Mouse (Mus musculus): ENCODE data around the gene Rbm28.
A peak's percentile ranks its signal among the peaks of the same experiment; 100 is the strongest.
"Not testable (repeated sequence)": the region's sequence is repeated elsewhere in the genome, so short reads cannot be mapped to it uniquely, and the experiment has no call there.

Rbm28 gene

DNA sequence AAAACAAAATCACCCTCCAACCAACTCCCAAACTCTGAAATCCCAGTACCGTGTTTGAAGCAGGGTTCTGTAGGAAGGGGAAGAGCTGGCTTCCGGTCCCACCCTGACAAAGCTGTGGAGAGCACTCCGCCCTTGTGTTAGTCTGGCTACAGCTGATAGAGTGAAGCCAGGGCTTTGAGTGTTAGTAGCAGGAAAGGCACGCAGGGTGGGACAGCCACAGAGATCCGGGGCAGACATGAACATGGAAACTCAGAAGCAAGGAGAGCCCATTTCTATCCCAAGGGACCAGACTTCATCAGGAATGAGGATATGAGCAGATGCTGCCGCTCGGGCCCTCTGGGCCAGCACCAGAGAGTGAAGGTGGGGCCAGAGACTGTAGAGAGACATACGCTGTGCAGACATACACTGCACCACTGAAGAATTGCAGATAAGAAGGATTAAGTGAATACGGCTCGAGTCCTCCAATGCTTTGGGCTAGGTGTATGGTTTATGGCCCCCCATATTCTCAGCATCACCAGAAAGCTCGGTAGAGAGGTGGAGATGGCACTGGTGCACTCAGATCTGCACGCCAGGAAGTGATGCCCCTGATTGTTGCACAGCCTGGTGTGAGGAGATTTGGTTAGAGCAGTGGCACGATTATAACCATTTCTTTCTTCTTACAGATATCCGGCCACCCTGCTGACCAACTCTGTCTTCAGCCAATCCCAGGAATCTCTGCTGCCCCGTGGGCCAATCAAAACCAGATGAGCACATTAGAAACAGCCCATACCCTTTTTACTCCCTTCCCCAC, 29.4 kb upstream of the Rbm28 start:
- no peak for DNase-seq (ENCODE audit: low spot score)

DNA sequence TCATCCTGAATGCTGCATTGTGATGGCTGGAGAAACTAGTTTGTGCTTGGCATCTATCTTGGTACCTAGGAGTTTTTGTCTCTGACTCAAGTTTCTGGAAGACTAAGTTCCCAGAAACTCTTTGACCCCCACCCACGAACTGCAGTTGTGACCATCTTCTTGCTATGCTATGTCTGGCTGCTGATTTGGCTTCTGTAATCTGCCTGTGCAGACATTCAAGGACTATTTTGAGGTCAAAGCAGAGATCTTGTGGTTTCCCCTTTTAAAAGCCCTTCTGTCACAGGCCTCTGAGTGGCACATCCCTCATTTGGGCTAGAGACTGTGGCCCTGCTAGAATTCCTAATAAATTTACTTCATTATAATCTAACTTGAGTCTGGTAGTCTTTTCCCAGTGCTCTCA, 23.1 kb upstream of the Rbm28 start:
- DNase-seq (ENCODE audit: low spot score): no peak

DNA sequence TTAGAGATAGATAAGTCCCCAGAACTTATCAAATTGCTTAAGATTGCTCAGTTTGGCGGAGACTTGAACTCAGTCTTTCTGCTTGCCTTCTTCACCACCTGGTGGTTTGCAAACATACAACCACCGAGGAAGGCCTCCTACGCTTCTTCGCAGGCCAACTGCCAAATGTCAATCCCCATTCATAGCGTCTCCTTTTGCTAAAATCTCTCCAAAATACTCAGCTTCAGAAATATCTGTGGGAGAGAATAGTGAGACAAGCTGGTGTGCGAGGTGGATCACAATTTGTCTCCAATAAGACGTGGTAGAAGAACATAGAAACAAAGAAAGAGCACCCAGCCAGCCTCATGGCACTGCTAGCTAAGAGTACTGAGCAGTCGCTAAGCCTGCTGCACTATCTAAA, 15.0 kb upstream of the Rbm28 start:
- no peak for DNase-seq (ENCODE audit: low spot score)

DNA sequence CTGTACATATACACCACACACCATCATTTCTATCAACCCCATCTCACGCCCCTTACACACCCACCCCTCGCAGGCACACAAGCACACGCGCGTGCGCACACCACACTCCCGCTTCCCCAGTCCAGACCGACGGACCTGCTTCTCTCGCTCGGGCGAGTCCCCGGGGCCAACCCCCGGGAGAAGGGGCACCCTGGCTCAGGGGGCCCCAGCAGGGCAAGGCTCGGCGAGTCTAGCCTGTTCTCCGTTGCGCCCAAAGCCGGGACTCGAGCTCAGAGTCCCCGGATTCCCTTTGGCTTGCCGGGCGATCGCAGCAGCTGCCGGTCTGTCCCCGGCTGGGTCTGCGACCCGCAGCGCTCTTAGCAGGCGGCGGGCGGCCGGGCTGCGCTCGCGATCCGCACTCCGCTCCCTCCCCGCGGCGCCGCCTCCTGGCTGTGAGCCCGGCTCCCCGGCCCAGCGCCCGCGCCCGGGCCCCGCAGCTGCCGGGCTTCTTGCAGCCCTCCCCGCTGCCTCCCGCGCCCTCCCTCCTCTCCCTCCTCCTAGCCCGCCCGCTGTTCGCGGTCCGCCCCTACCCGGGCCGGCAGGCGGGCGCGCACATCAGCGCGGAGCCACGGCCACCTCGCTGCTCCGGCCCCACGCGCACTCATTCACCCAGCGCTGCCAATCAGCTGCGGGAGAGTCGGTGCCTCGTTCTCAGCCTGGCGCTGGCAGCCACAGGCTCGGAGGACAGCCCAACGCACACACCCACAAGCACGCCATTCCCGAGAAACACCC, 14.3 kb upstream of the Rbm28 start, which contains the start of gene Prrt4:
TSS of gene Prrt4 (minus strand) at position 697 of the 771 bp plus-strand sequence.
- no peak for DNase-seq (ENCODE audit: low spot score)

DNA sequence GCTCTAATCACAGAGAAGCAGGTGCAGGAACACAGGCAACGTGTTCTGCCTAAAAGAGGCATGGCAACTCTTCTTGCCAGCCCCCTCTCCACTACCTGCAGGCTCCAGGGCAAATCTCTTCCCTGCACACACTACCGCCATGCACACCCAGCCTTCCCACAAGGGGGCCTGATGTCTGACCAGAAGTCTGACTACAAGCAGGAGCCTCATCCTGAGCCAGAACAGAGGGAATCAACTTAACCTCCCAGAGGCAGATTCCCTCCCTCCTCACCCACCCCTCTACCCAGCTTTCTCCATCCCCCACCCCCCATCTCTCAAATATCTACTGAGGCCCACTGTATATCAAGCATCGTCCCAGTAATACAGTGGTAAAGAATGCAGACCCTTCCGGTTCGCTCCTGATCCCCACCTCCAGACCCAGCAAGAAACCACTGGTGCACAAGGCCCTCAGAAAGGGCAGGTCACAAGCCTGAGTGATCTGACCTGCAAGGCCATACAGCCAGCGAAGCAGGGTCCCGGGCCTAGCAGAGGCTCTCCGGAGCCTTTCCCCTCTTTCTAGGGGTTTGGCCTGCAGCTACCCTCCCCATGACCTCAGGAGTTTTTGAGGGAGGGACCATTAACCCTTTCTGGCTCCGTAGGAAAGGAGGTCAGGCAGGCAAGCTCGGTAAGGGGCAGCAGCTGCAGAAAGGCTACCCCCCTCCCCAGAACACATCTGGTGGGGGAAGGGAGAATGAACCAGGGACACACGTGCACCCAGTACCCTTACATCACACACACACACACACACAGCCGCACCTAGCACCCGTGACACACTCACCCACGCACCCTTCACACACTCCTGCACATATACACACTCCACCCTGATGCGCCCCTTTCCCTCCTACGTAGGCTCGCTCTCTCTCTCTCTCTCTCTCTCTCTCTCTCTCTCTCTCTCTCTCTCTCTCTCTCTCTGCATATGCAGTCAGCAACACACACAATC, 13.4 kb upstream of the Rbm28 start:
- no peak for DNase-seq (ENCODE audit: low spot score)

DNA sequence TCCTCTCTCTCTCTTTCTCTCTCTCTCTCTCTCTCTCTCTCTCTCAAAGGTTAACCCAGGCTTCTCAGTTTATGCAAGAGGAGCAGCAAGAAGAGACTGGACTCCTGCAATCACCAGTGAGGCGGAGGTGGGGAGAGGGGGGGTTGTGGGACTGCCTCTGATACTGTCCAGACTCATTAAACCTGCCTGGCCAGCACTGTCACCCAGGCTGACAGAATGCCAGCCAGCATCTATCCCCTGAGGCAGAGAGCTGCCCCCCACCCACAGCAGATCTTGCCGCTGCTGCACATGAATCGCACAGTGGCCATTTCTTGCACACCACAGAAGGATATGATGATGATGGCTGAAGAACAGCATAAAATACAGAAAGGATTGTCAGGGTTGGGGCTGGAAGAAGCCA, 10.3 kb upstream of the Rbm28 start:
- DNase-seq (ENCODE audit: low spot score): no peak

DNA sequence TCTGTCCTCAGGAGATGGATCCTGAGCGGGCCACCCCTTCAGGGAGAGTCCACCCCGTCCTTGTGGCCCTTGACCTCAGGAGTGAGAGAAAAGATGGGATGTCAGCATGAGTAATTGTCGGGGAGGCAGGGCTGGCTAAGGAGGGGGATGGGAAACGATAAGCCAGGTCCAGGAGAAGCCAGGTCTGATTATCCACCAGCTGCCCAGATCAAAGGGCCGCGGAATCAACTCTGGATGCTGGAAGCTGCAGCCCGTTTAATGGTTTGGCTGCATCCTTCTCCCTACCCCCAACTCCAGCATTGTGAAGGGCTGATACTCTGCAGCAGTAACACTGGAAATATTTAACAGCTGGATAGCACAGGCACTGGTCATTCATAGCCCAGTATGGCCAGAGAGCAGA, 9.6 kb upstream of the Rbm28 start:
- DNase-seq (ENCODE audit: low spot score): no peak

DNA sequence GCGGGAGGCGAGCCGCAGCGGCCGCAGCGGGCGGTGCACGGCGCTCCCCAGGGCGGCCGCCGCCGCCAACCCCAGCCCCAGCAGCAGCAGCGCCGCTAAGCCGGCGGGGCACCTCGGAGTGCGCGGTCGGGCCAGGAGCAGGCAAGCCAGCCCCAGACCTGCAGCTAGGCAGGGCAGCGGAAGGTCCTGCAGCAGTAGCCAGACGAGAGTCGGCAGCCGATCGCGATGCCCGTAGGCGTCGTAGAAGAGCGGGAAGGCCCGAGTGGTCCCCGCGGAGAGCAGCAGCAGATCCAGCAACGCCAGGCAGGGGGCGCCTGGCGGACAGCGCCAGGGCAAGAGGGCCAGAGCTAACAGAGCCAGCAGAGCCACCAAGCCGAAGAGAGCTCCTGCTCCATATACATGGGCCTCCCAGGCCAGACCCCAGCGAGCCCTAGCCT, 6.2 kb upstream of the Rbm28 start:
- peak; percentile 79 for DNase-seq (ENCODE audit: low spot score)

DNA sequence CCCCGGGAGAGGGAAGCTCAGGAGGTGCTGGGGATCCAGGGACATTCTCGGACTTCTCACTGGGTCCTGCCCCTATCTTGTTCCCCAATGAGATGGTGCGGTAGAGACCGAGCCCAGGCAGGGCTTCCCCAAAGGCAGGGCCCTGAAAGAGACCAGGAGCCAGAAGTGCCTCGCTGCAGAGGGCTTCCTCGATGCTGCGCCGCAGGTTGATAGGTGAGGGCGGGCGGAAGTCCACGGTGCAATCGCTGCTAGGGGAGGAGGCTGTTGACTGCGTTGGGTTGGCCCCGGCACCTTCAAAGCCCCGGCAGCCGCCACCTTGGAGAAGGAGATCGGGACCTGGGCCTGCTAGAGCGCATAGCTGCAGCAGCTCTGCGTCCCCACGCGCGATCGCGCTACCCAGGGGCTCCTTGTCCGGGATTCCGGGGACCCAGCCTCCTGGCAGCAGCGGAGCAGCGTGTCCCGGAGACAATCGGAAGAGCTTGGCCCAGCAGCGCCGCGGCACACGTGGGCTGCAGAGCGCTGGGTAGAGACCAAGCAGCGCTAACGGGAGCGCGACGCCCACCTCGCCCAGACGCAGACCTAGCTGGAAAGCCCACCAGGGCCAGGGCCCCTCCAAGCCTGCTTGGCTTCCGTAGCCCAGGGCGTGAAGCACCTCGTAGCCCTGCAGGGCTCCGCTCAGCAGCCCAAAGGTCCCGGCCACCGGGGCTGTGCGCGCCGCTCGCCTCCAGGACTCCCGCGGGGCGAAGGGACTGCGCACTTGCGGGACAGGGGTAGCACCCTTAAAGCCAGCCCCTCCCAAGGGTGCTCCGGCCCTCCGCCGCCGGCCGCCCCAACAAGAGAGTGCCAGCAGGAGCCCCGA, 5.5 kb upstream of the Rbm28 start:
- peak; percentile 32 for DNase-seq (ENCODE audit: low spot score)

DNA sequence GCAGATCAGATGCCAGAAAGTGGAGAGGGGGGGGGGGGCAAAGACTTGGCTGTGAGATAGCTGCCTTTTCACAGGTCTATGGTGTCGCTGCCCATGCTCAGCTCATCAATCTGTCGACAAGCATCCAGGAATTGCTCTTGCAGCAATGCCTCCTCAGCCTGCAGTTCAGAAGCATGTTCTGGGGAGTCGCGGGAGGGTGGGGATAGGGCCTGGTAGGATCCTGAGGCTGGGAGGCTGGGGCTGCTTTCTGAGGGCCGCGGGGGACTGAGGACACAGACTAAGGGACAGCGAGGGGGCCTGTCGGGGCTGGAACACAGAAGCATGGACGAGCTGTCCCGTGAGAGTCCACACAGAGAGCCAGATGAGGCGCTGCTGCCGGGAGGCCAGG, 4.9 kb upstream of the Rbm28 start:
- no peak for DNase-seq (ENCODE audit: low spot score)

DNA sequence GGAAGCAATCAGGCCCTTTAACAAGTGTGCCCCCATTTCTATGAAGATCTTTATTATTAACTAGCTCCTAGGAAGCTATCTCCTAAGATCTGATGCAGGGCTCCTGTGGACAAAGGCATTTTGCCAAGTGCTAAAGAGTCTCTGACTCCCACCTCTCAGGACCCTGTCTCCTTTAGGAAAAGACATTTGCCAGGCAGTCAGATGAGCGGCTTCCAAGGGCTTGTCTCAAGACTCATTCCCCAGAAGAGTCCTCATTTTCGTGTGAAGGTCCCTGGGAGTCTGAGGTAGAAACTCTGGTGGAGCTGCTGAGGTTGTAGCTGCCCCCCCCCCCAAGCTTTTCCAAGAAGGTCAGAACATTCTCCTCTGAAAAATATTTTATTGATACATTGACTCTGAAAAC, 4.1 kb upstream of the Rbm28 start:
- DNase-seq (ENCODE audit: low spot score): no peak

DNA sequence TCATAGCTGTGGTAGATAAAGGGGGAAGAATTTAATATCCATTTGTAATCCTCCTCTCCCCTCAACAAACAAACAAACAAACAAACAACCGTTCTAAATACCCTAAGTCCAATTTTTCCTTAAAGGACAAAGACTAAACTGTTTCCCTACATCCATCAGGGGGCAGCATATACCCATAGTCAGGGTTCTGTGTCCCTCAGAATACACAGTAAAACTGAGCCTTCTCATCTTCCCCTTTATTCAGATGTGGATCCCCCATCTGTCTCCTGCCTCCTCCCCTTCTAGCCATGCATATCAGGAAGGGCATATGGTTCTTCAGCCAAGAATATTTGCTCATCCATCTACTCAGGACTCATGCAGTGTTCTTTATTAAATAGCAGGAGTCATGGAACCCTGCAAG, 1.4 kb upstream of the Rbm28 start:
- DNase-seq (ENCODE audit: low spot score): no peak

DNA sequence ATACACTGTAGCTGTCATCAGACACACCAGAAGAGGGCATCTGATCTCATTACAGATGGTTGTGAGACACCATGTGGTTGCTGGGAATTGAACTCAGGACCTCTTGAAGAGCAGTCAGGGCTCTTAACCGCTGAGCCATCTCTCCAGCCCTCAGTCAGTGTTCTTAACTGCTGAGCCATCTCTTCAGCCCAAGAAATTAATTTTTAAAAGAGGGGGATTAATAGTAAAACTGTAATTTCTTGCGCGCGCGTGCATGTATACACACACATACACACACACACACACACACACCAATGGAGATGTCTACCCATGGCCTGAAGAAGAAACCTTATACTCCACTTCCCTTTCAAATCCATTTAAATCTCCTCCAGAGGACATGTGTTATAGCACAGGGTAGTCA, 3.5 kb downstream of the Rbm28 start:
- not testable (repeated sequence) for DNase-seq (ENCODE audit: low spot score)

DNA sequence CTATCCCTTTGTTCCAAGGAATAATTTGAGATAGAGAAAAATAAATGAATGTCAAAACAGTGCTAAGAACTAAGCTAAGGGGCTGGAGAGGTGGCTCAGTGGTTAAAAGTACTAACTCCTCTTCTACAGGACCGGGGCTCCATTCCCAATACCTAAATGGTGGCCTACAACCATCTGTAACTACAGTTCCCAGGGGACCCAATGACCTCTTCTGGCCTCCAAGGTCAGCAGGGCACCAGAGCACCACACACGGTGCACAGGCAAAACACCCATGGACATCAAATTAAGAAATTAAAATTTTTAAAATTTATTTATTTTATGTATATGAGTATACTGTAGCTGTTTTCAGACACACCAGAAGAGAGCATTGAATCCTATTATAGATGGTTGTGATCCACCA, 4.0 kb downstream of the Rbm28 start:
- DNase-seq (ENCODE audit: low spot score): no peak

DNA sequence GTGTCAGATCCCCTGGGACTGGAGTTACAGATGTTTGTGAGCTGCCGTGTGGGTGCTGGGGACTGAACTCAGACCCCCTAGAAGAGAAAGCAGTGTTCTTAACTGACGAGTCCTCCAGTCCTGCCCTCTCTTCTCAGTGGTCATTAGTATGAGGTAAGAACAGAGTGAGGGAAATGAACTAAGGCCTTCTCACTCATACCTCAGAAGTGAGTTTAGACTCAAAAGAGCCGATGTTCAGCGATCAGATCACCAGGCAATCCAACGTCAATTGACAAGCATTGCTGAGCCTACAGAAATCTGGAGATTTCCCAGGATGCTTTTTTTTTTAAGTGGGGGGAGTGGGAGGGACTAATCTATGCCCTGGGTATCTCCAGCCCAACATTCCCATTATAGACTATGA, 8.5 kb downstream of the Rbm28 start:
- DNase-seq (ENCODE audit: low spot score): no peak

DNA sequence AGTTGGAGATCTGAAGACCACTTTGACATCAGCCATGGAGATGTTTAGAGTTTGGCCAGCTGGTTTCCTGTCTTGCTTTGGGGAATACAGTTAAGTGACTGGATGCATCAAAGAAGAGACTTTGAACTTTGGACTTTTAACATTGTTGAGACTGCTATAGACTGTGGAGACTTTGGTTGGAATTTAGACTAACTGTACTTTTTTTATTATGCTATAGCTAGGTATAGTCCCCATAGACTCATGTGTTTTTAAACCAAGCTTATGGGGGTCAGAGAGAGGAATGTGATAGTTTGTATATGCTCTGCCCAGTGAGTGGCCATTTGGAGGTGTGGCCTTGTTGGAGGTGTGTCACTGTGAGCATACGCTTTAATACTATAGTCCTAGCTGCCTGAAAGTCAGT, 14.8 kb downstream of the Rbm28 start:
- no peak for DNase-seq (ENCODE audit: low spot score)

DNA sequence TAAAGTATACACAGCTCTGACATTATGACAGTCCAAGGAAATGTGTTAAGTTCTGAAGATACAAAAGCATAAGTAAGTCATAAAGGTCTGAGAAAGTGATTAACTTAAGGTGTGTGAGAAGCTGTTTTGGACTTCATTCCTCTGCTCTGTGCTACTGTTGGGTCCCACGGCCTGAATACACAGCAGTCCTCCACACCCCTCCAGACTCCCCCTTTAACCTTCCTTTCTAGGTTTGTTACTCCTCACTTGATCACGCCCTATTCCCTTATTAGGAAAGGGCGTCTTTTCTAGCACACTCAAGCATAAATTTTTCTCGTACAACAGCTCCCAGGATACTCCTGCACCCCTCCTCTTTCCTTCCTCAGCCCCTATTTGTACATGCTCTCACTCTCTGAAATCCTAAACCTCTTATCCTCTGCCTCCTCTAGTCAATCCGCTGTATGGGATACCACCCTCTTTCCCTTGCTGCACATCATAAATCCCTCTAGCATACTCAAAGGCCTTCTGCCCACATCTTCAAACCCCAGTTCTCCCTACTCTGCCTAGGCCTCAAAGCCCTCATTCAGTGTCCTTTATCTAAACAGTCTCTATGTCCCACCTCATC, 17.3 kb downstream of the Rbm28 start:
- no peak for DNase-seq (ENCODE audit: low spot score)

DNA sequence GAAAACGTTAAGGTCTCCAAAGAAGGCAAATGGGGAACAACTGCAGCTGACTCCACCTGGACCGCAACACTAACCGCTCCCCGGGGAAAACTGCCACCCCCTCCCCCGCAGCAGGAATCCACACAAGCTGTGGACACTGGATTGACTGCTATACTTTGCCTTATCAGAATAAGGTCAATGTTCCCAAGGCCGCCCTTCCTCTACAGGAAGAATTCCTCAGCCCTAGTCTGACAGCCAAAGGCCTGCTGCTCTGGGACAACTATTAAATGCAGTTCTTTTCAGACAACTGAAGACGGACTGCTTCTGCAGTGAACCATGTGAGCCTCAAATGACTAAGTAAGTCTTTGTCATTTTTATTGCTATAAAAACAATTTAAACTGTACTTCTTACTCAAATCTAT, 18.2 kb downstream of the Rbm28 start:
- no peak for DNase-seq (ENCODE audit: low spot score)

DNA sequence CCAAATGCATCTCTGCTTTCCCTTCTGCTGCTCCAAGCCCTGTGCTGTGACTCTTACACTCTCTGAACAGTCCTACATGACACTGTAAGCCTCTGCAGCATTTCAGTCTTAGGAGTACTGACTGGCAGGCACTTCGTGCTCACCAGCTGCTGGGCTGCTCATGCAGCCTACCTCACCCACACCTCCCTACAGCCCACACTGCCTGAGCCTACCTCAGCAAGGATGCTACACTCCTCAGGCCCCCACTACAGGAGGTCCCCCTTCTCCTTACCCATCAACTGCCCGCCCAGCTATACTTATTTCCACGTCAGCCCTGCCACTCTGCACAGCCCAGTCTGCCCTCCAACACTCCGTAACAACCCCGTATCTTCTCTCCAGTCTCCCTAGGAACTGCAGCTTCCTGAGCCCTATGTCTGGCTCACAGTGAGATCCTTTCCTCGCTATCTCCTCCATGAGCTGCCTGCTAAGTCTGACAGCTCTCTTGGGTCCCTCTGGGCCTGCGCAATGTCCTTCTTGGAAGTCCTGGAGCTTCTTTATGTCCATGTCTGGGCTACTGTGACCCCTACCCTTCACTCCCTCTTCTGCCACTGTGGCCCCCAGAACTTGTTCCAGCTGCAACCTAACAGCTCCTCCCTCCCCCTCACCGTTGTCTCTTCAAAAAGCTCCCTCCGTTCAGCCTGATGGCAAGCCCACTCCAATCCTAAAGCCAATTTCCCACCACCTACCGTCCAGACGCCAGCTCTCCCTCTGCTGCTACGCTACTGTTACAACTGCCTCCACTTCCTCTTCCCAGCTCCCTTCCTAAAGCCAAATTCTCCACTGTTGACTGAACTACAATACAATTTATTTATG, 19.1 kb downstream of the Rbm28 start:
- no peak for DNase-seq (ENCODE audit: low spot score)

DNA sequence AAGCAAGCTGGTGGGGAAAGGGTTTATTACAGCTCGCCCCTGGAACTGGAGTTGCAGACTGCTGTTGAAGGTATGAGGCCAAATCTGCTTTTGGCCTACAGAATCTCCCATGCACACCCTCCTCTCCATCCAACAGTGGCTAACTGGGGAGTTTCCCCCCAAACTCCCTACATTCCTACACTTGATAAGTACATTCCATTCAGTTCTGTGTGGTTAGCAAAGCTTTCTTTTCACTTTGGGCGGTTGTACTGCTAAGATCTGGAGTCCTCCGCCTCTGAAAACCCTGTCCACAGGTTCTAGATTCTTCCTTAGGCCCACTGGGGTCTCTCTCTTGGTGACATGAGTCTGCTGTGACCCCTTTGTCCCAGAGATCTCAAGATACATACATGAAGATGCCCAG, 19.8 kb downstream of the Rbm28 start:
- no peak for DNase-seq (ENCODE audit: low spot score)
